Mouse (Mus musculus) megakaryocyte, embryonic 14.5 days (primary cell): ENCODE measurements around the gene Ywhah. TPM values are rescaled to one million over a fixed set of nuclear protein-coding genes. Genes with fewer than 3 reads are reported as not detected.
"Not testable (repeated sequence)": the region's sequence is repeated elsewhere in the genome, so short reads cannot be mapped to it uniquely, and the experiment has no call there.

Experiments used
- H3K27me3 ChIP-seq: replicated peaks from 2 replicates; pipeline ENCODE3; 2012; ENCODE audit warnings: inconsistent platforms
- H3K36me3 ChIP-seq: replicated peaks from 2 replicates; pipeline ENCODE3; 2012; ENCODE audit warnings: low read length, inconsistent platforms, mixed read lengths
- H3K4me1 ChIP-seq: 2 replicates; pipeline ENCODE4 v1.6.1; 2012; ENCODE audit warnings: inconsistent platforms
- H3K4me3 ChIP-seq: replicated peaks from 2 replicates; pipeline ENCODE3; 2012; ENCODE audit warnings: moderate library complexity, mild to moderate bottlenecking, inconsistent platforms
- H3K9me3 ChIP-seq: 2 replicates; pipeline ENCODE4 v1.6.1; 2012; ENCODE audit warnings: inconsistent platforms
- FLI1 ChIP-seq: IDR thresholded peaks from 2 replicates; pipeline ENCODE4 v1.6.1; 2012; ENCODE audit warnings: low read length, inconsistent platforms, mixed read lengths
- GATA1 ChIP-seq: IDR thresholded peaks from 3 replicates; pipeline ENCODE4 v1.6.1; 2012; ENCODE audit warnings: mixed read lengths, low read length, inconsistent platforms, borderline replicate concordance
- polyA plus RNA-seq: library from polyadenylated mRNA; stranded (reverse); fragments of >175 nt; gene quantifications from 2 replicates; pipeline ENCODE4 v1.2.3, GENCODE M21; 2012; ENCODE audit warnings: low replicate concordance; ENCODE audit not compliant: insufficient read depth

Ywhah gene
- polyA plus RNA-seq, 1 experiment, result 241 TPM

GRCm38 (mm10) chr5:33030425-33031175, 12.0 kb downstream of the Ywhah start:
- H3K4me3 ChIP-seq, result no peak overlapping the region
- H3K27me3 ChIP-seq, result peaks cover 14% of the 10 kb centered on the region
- TF ChIP-seq FLI1 (no peak), GATA1 (no peak)
- H3K36me3 ChIP-seq, result peaks cover 27% of the 10 kb centered on the region
- no peaks in the 10 kb centered on the region for H3K9me3 ChIP-seq
- H3K4me1 ChIP-seq, result peaks cover 21% of the 10 kb centered on the region

GRCm38 (mm10) chr5:33032036-33032773, 13.6 kb downstream of the Ywhah start:
- Histone ChIP-seq H3K9me3 (peaks cover 3% of the 10 kb centered on the region), H3K36me3 (peaks cover 17% of the 10 kb centered on the region), H3K27me3 (peaks cover 27% of the 10 kb centered on the region), H3K4me1 (peaks cover 21% of the 10 kb centered on the region), H3K4me3 (no peak overlapping the region)
- no peak for TF ChIP-seq GATA1
- TF ChIP-seq FLI1, result no peak

DNA sequence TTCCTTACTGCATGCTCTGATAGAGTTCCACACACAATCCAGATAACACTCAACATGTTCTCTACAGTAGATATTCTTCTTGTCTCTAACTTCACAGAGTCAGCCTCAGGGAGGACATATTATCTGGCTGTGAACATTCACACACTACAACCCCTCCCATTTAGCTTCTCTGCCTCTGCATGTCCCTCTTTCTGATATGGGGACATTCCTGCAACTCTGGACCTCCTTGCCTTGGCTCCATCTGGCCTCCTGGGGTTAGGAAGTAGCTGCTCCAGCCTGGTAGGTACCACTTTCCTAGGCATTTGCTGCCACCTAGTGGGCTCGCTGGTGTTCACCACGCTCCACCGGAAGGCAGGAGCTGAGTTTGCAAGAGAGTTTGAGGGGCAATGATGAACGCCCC, 14.5 kb downstream of the Ywhah start:
- Histone ChIP-seq H3K27me3 (peaks cover 33% of the 10 kb centered on the region), H3K4me1 (peaks cover 21% of the 10 kb centered on the region), H3K9me3 (peaks cover 9% of the 10 kb centered on the region), H3K4me3 (no peak overlapping the region), H3K36me3 (peaks cover 13% of the 10 kb centered on the region)
- no peak for TF ChIP-seq GATA1
- no peak for TF ChIP-seq FLI1

DNA sequence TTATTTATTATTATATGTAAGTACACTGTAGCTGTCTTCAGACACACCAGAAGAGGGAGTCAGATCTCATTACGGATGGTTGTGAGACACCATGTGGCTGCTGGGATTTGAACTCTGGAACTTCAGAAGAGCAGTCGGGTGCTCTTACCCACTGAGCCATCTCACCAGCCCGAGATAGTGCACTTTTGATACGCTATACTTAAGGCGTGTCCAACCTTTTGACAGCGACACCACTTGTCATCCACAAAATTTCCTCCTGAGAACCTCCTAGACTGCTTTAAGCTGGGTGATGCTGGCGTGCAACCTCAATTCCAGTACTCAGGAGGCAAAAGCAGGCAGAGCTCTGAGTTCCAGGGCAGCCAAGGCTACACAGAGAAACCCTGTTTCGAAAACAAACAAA, 15.0 kb downstream of the Ywhah start:
- Histone ChIP-seq H3K27me3 (peaks cover 37% of the 10 kb centered on the region), H3K4me1 (peaks cover 23% of the 10 kb centered on the region)
- H3K9me3 ChIP-seq, H3K4me3 ChIP-seq, H3K36me3 ChIP-seq: not testable (repeated sequence)

DNA sequence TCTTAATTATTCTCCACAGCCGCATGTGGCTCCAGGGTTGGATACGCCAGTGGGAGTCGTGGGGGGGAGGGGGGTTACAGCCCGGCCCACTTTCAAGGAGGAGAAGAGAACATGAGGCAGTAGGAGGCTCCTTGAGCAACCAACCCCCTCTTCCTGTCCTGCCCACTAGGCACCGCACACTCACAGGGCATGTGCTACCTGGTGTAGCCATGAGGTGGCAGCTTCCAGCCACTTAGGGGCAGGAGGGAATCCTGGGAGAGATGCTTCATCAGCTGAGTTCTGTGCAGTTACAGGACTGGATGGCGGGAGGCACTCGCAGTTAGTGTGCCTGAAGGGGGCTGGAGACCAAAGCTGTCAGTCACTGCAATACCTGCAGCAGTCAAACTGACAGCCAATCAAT, 15.5 kb downstream of the Ywhah start:
- peaks cover 9% of the 10 kb centered on the region for H3K9me3 ChIP-seq
- H3K4me1 ChIP-seq, result peaks cover 22% of the 10 kb centered on the region
- peaks cover 38% of the 10 kb centered on the region for H3K27me3 ChIP-seq
- H3K4me3 ChIP-seq, result peak overlapping the region; percentile 19
- TF ChIP-seq FLI1 (no peak), GATA1 (no peak)
- peaks cover 3% of the 10 kb centered on the region for H3K36me3 ChIP-seq

- TF ChIP-seq FLI1, result no peak
- no peak for TF ChIP-seq GATA1
- Histone ChIP-seq H3K4me1 (peaks cover 26% of the 10 kb centered on the region), H3K27me3 (peaks cover 41% of the 10 kb centered on the region), H3K4me3 (no peak overlapping the region), H3K36me3 (no peaks in the 10 kb centered on the region), H3K9me3 (peaks cover 9% of the 10 kb centered on the region)
Observed at GRCm38 (mm10) chr5:33034916-33035315, 16.3 kb downstream of the Ywhah start.

DNA sequence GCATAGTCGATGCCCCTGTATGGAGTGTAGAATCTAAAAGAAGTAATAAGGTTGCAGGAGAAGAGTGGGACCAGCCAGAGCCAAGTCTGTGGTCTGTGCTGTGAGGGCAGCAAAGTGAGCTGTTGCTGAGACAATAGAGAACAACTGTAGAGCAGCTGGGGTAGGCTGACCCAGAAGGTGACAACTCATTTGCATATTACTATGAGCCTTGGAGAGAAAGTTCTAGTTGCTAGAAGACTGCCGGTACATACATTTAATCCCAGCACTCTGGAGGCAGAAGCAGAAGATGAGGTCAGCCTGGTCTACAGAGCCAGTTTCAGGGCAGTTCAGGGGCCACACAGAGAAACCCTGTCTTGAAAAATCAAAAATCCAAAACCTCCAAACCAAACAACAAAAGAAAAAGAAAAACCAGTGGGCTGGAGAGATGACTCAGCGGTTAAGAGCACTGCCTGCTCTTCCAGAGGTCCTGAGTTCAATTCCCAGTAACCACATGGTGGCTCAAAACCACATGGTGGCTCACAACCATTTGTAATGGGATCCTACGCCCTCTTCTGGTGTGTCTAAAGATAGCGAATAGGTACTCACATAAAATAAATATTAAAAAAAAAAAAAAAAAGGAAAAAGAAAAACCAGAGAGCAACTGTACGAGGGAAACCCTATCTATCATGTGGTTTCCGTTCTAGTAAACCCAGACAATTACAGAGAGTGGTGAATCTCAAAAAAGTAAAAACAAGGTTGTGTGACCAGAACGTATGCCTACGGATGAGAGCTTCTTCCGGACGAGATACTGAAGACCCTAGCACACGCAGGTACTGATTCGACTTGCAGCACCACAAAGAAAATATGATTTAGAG, 20.3 kb downstream of the Ywhah start:
- TF ChIP-seq FLI1 (no peak), GATA1 (no peak)
- Histone ChIP-seq H3K27me3 (peaks cover 67% of the 10 kb centered on the region), H3K4me3 (peak overlapping the region; percentile 56), H3K4me1 (peaks cover 21% of the 10 kb centered on the region), H3K36me3 (no peaks in the 10 kb centered on the region), H3K9me3 (peaks cover 9% of the 10 kb centered on the region)

GRCm38 (mm10) chr5:33039510-33039911, 20.9 kb downstream of the Ywhah start:
- TF ChIP-seq FLI1 (no peak), GATA1 (no peak)
- peak overlapping the region; percentile 76 for H3K4me3 ChIP-seq

DNA sequence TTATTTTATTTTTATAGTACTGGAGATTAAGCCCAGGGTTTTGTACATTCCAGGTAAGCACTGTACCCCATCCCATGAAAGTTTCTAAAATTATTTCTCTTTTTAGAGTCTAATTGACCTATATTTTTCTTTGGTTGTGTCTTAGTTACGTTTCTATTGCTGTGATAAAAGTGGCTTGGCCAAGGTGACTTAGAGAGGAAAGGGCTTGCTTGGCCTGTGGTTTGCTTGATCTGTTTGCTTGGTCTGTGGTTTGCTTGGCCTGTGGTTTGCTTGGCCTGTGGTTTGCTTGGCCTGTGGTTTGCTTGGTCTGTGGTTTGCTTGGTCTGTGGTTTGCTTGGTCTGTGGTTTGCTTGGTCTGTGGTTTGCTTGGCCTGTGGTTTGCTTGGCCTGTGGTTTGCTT, 22.1 kb downstream of the Ywhah start:
- not testable (repeated sequence) for H3K36me3 ChIP-seq

More at GRCm38 (mm10) chr5:33039510-33039911, 20.9 kb downstream of the Ywhah start:
- peaks cover 13% of the 10 kb centered on the region for H3K9me3 ChIP-seq
- H3K4me1 ChIP-seq, result peaks cover 15% of the 10 kb centered on the region
- H3K27me3 ChIP-seq, result peaks cover 65% of the 10 kb centered on the region
- H3K36me3 ChIP-seq, result no peaks in the 10 kb centered on the region

More for the DNA sequence above, 22.1 kb downstream of the Ywhah start:
- Histone ChIP-seq H3K4me1 (peaks cover 15% of the 10 kb centered on the region), H3K9me3 (peaks cover 25% of the 10 kb centered on the region), H3K27me3 (peaks cover 67% of the 10 kb centered on the region)
- H3K4me3 ChIP-seq, result not testable (repeated sequence)
